Mouse (Mus musculus) cerebellum, adult 11-12 months (tissue): ENCODE data around the gene Fgfr2.

ENCODE experiments used
- DNase-seq: peaks from one replicate; pipeline ENCODE4 v3.0.0; 2022

Fgfr2 gene

GRCm38 (mm10) chr7:130701336-130701735 lies 2421.8 kb downstream of the Fgfr2 start:
- no peak for DNase-seq

- DNase-seq: no peak
These were observed 2424.7 kb downstream of the Fgfr2 start for GRCm38 (mm10) chr7:130698480-130698879.

GRCm38 (mm10) chr7:130696347-130697234 lies 2426.6 kb downstream of the Fgfr2 start:
- DNase-seq: peak; percentile 57

DNA sequence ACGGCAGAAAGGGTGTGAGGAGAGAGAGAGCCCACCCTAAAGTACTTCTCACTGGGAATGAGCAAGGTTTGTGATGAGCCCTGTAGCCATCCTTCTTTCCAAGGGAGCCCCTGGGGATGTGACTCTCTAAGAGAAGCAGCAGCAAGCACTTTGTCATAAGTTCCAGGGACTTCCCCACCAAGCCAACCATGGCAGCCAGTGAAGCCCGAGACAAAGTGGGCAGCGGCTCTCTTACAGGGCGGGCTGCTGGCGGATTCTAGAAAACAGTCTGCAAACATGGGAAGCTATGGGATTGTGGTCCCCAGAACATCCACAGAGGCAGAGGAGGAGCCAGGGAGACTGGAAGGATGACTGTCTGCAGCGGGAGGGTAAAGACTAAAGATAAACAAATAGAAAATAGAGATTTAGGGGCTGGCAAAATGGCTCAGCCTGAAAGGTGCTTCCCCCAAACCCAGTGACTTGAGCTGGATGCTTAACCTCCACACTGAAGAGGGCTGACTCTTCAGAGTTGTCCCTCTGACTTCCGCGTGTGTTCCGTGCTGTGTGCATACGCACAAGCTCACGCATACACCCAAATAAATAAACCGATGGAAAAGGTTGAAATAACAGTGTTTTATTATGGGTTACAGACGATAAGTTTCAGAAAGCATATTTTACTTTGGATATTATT lies 2427.3 kb downstream of the Fgfr2 start:
- DNase-seq: no peak

DNA sequence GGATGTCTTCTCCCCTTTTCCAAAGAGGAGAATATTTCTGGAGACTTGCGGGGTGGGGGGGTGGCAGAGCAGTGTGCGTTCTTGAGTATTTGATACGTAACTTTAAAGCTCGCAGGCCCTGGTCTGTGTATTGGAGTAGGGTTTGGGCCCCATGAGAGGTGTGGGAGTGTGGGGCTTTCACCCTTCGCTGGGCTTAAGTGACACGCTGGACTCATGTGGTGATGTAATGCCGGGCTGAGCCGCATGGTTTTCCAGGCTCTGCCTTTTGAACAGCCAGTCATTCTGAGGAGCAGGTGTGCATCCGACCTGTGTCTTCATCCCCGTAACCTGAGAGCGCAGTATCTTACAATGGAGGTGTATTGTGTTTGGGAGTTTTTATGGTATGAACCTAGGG lies 2429.4 kb downstream of the Fgfr2 start:
- DNase-seq: peak; percentile 60

DNA sequence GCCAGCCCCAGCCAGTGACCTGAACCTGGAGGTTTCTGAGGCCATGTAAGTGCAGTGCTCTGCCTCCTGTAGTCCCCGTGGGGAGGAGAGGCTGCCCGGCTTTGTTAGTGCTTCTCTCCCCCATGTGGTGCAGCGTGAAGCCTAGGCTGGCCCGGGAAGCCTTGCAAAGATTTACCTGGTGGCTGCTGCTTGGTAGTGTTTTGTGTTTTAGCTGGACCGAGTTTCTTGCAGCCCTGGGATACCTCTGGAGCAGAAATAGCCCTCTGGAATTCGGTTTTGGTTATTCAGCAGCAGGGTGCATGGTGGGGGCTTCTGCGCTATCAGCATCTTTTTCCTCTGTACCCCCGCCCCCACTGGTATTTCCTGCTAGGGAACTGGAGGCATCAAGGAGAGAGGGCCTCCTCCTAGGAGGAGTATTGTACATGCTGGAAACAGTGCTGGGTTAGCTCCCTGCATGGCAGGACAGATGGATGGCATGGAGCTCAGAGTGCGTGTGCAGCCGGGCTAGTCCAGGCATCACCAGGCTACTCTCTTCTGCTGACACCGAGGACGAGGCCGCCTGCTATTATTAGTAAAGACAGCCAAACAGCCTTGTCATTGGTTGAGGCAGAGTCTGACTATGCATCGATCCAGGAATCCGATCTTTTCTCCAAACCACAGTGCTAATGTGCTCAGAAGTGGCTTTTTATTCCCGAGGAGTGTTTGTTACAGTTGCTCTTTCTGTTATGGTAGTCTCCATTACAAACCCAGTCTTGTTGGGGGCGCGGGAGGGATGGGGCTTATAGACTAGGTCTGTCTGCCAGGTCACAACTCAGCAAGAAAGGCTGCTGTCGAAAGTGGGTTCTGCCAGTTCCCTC lies 2430.0 kb downstream of the Fgfr2 start:
- peak; percentile 81 for DNase-seq

DNA sequence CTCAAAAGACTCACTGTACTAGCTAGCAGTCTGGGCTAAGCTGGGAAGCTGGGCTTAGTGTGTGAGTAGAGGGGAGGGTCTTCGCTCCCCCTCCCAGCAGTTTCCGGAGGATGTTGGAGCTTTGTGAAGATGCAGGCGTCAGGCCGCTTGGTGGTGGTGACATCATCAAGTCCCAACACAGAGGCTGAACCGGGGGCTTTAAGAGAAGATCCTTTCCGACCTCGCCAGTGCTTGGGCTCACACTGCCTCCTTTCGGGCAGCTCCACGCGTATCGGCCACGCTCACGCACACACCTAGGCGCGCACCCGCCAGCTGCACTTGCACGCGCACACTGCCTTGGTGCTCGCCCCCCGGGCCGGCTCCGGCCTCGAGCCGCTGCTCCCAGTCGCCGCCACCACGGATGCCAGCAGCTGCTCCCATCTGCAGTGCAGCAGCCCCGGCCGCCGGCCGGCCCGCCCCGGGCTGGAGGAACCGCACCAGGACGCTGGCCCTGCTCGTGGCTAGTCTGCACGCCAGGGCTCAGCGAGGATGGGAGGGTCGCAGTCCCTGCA lies 2430.7 kb downstream of the Fgfr2 start:
- DNase-seq: peak; percentile 83

GRCm38 (mm10) chr7:130691931-130692330 lies 2431.2 kb downstream of the Fgfr2 start:
- DNase-seq: no peak

DNA sequence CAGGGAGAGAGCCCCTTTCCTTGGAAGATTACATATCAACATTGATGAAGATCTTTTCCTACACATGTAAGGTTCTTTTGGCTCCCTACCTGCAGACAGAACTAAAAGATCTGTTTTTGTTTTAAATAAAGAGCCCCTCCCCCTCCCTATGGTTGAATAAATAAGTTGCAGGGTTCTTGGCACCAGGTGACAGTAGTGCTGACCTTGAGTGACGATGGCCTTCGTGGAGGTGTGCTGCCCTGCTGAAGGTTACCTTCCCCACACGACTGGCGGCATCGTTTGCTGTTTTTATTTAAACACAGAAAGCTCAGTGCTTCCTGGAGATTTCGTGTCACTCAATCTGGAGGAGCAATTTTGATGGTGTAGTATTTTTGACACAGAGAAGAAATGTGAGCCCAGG lies 2432.3 kb downstream of the Fgfr2 start:
- no peak for DNase-seq

GRCm38 (mm10) chr7:130688601-130689000 lies 2434.5 kb downstream of the Fgfr2 start:
- no peak for DNase-seq

DNA sequence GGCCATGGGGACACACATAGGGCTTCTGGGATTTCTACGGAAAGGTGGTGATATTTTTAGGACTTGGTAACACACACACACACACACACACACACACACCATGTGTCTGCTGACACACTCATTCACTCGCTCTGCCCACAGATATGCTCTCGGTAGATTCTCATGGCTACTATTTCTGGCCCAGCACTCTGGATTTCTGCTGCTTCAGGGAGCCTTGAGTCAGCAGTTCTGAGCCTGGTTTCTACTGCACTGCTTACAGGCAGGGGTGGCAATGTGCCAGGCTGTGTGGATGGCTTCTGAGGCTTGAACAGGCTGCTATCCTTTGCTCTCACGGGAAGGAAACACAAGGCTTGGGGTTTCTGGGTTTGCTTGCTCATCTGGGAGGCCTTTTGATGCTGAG lies 2441.4 kb downstream of the Fgfr2 start:
- peak; percentile 75 for DNase-seq

- DNase-seq: no peak
These were observed 2444.7 kb downstream of the Fgfr2 start for GRCm38 (mm10) chr7:130678414-130678813.

DNA sequence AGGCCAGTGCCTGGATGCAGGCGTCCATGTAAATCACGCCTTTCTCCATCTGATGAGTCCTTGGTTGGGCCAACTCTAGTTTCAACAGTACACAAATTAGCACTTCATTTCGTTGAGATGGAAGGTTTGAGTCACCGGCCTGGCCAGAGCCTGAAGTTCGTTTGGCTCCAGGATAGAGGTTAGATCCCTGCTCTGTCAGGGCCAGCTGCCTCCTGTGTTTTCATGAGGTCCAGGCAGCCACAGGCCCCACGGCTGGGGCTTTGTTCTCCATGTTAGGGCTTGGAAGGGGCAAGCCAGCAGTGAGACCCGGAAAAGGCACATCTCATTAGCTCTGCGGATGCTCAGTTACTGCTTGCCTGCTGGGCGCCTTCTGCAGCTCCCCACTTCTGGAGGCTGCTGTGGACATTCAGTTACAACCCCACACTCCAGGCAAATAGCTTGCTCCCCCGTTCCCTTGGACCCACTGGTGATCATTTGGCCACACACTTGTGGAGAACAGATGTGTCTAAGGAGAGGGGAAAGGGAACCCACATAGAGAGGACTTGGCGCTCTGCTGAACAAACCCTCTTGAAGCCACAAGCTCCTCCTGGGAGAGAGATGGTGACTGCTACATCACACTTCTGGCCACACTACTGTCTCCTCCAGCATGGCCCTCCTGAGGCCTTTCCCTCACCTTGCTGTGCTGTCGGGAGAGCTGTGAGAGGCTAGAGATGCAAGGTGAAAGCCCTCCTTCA lies 2445.4 kb downstream of the Fgfr2 start:
- no peak for DNase-seq

GRCm38 (mm10) chr7:130676885-130677540 lies 2446.1 kb downstream of the Fgfr2 start:
- DNase-seq: no peak

DNA sequence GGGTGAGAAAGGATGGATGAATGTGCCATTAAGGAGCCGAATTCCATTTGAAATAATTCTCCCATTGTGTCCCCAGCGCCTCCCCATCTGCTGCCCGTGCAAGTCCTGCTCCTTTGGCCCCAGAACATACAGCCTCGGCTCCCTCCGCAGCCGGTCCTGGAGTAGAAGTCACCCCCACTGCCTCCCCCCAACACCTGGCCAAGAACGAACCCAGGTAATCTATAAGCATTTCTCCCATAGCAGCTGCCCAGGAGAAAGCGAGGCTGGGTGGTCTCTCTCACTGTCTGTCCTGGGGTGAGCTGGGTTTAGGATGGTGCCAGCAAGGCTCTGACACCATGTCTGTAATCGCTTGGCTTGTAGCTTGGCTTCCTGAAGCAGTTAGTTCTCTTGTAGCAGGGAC lies 2448.6 kb downstream of the Fgfr2 start:
- DNase-seq: no peak

- DNase-seq: peak; percentile 55
These were observed 2449.7 kb downstream of the Fgfr2 start for GRCm38 (mm10) chr7:130673169-130674033.

DNA sequence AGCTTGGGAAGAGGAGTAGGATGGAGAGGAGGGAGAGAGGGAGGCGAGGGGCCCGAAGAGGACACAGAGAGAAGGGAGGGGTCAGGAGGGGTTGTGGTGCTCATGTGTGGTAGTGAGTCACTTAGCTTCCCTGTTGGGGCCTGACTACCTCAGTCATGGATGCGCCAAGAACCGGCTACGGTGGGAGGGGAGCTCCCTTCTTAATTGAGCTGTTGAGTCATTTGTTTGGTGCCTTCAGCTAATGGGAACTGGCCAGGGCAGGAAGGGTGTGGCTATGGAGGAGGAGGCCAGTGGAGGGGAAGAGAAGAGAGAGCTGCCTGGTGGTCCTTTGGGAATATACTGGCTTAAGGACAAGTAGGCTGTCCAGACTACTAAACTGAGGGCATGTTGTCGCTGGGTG lies 2451.8 kb downstream of the Fgfr2 start:
- no peak for DNase-seq

- DNase-seq: no peak
These were observed 2452.8 kb downstream of the Fgfr2 start for GRCm38 (mm10) chr7:130670358-130670757.

DNA sequence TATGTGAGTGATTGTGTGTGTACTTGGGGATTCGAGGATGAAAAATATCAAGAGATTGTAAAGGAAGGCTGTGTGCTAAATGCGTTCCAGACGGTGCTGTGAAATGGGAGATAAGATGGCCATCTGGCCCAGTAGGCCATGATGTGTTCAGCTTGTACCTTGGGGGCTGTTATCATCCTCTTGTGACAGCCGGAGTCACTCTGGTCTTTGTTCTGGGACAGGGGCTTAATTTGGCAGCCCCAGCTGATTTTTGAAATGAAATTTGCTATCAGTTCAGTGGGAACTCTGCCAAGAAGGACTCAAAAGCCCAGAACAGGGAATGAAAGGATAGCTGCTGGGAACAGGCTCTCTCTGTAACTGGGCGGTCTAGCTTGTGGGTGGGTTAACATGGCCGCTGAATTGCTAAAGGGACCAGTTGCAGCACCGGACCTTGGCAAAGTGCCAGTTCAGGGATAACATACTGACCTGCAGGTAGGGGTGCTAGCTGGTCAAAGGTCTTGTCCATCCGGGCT lies 2453.7 kb downstream of the Fgfr2 start:
- peak; percentile 46 for DNase-seq

DNA sequence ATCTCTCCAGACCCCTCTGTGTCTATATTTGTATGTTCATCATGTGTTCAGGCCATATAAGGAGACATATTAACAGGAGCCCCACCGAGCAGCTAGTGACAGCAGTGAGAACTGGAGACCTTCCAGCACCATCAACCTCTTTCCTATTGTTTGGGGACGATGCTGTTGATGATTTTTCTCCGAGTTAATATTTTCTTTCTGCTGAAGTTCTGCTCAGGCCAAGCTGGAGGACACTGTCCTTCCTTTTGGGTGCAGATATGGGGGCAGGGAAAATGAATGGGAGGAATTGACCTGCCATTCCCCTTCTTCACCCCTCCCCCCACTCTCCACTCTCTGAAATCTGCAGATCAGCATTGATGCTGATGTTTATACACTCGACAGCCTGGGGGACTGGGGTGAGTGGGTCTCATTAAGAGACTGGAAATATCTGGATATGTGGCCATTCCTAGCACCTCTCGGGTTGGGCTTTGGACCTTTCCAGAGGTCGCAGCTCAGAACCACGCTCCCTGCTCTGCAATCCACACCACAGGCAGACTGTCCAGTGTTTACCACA lies 2454.3 kb downstream of the Fgfr2 start:
- no peak for DNase-seq
